8 mouse cellular contexts compared by ENCODE assay signal in the genomic region with DNA sequence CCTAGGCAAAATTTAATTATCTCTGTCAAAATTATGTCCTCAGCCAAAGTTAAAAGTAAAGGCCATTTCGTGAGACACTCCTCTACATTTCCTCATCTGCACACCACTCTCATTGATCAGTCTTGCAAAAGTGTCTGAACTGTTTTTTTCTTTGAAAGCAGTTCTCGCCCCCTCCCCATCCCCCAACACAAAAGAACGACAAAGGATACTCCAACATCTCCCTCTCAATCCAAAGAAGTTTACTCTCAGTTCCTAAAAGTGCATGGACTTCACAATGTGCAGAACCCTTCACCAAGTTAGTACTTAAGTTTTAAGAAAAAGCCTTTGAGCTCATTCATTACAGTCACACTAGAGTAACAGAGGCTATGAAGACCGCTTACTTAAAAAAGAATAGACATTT. TPM values are rescaled to one million over a fixed set of nuclear protein-coding genes. Genes with fewer than 3 reads are reported as not detected.
DNase-seq lines count a peak whose midpoint lies in the region; ATAC-seq and TF ChIP-seq lines count a peak whose summit lies in the region.
"Had no signal": no experiment of that assay in that cellular context is flagged by ENCODE, and none has a peak within 500 bp of the region (broad histone marks: within the 10 kb centered on the region; RNA-seq: fewer than 3 reads in every experiment).

No protein-coding gene starts in this region.

- H3K4me2 ChIP-seq in forebrain, embryonic 14.5 days (ENCODE audit: low read length) = peak overlapping the region; percentile 69
- H3K4me2 ChIP-seq in limb, embryonic 14.5 days (replicated peaks; ENCODE audit: low read depth, low read length, severe bottlenecking) = peak overlapping the region; percentile 62; the same call in 1 of the 2 replicates

- TF ChIP-seq CTCF in liver, adult 2 months (IDR thresholded peaks at IDR 0.05; ENCODE audit: low read depth, low read length) = no peak

- H3K4me1 ChIP-seq in liver, adult 2 months (ENCODE audit: control insufficient read depth, insufficient read depth, low read length) = peaks cover 10% of the 10 kb centered on the region
- peaks cover 5% of the 10 kb centered on the region for H3K4me1 ChIP-seq in forebrain, embryonic 14.5 days (ENCODE audit: control insufficient read depth, insufficient read depth, low read length)
- H3K4me1 ChIP-seq in limb, embryonic 14.5 days (ENCODE audit: control insufficient read depth, insufficient read depth, low read length) = peaks cover 5% of the 10 kb centered on the region; the same call in 1 of the 2 replicates

- no peak for TF ChIP-seq POLR2A in liver, adult 2 months (IDR thresholded peaks at IDR 0.05; ENCODE audit: extremely low read depth, insufficient read depth, low read length)
- TF ChIP-seq POLR2A in limb, embryonic 14.5 days (IDR thresholded peaks at IDR 0.05; ENCODE audit: borderline replicate concordance, extremely low read depth, insufficient read depth, insufficient read length) = no peak

- DNase-seq in liver, adult 2 months (ENCODE audit: extremely low read depth, low read depth, low spot score) = peak; percentile 55
- no peak for DNase-seq in liver
- peak; percentile 51 for DNase-seq in forebrain, embryonic 14.5 days (ENCODE audit: low spot score)
- DNase-seq in limb, embryonic 14.5 days (ENCODE audit: low spot score) = no peak
- DNase-seq in retina, postnatal 1 day = peak; percentile 48
- DNase-seq in spleen, adult 12 weeks (ENCODE audit: low spot score) = no peak

- peak overlapping the region; percentile 55; the same call in 1 of the 2 replicates for H3K4me3 ChIP-seq in liver, adult 2 months (ENCODE audit: insufficient read depth, low read depth, low read length)
- H3K4me3 ChIP-seq in forebrain, embryonic 14.5 days (ENCODE audit: low read depth, low read length) = peak overlapping the region; percentile 52
- H3K4me3 ChIP-seq in limb, embryonic 14.5 days (replicated peaks; ENCODE audit: low read length) = peak overlapping the region; percentile 36; the same call in 1 of the 2 replicates

- H3K36me3 ChIP-seq in liver, adult 2 months (ENCODE audit: control insufficient read depth, insufficient read depth, low read length) = no peaks in the 10 kb centered on the region
- H3K36me3 ChIP-seq in forebrain, embryonic 14.5 days (ENCODE audit: control insufficient read depth, insufficient read depth, low read length) = no peaks in the 10 kb centered on the region
- H3K36me3 ChIP-seq in limb, embryonic 14.5 days (ENCODE audit: control insufficient read depth, insufficient read depth, low read length) = no peaks in the 10 kb centered on the region

- no peaks in the 10 kb centered on the region for H3K9me3 ChIP-seq in forebrain, embryonic 14.5 days (replicated peaks; ENCODE audit: control insufficient read depth, low read length)
- H3K9me3 ChIP-seq in limb, embryonic 14.5 days (ENCODE audit: control insufficient read depth, low read length) = no peaks in the 10 kb centered on the region

- H3K27me3 ChIP-seq in liver, adult 2 months (ENCODE audit: control insufficient read depth, insufficient read depth, low read length) = no peaks in the 10 kb centered on the region
- no peaks in the 10 kb centered on the region for H3K27me3 ChIP-seq in forebrain, embryonic 14.5 days (replicated peaks; ENCODE audit: control insufficient read depth, insufficient read depth, low read length)
- no peaks in the 10 kb centered on the region for H3K27me3 ChIP-seq in limb, embryonic 14.5 days (ENCODE audit: control insufficient read depth, insufficient read depth, low read length)

- 15% methylated on average over 4 of the region's 4 CpGs for WGBS in liver, adult 2 months
- 4% methylated on average over 4 of the region's 4 CpGs for WGBS in forebrain, embryonic 14.5 days
- WGBS in limb, embryonic 14.5 days = 48% methylated on average over 4 of the region's 4 CpGs

- ATAC-seq in forebrain, embryonic 14.5 days = no peak
- ATAC-seq in limb, embryonic 14.5 days (ENCODE audit: low FRiP score, low read depth) = no peak
- no peak for ATAC-seq in cerebellum, adult (ENCODE audit: insufficient number of reproducible peaks, low FRiP score, low TSS enrichment)

- no peak overlapping the region for H3K27ac ChIP-seq in liver, adult 2 months (replicated peaks; ENCODE audit: insufficient read depth, low read depth, low read length)
- H3K27ac ChIP-seq in forebrain, embryonic 14.5 days (ENCODE audit: low read depth, low read length) = peak overlapping the region; percentile 84; the same call in 1 of the 2 replicates
- no peak overlapping the region for H3K27ac ChIP-seq in limb, embryonic 14.5 days (replicated peaks; ENCODE audit: low read depth, low read length)

- H3K79me2 ChIP-seq in liver, adult 2 months (ENCODE audit: control insufficient read depth, insufficient read depth, low read length) = no peaks in the 10 kb centered on the region

- no peak overlapping the region for H3K9ac ChIP-seq in liver, adult 2 months (ENCODE audit: low read depth, low read length)
- H3K9ac ChIP-seq in forebrain, embryonic 14.5 days (ENCODE audit: low read length) = peak overlapping the region; percentile 70
- no peak overlapping the region for H3K9ac ChIP-seq in limb, embryonic 14.5 days (ENCODE audit: low read depth, low read length, severe bottlenecking)

RNA-seq across cellular contexts. Expression of a gene that starts 1.6 kb away (rescaled TPM):
- 42.0 and 54.2 TPM in 2 replicates for total RNA-seq in liver, adult 2 months (2014; rRNA removed)
- 5.6 and 7.0 TPM in 2 replicates for polyA plus RNA-seq in liver, adult 2 months (2012; rRNA removed)
- 16.5 and 17.7 TPM in 2 replicates for polyA plus RNA-seq in forebrain, embryonic 14.5 days (2014; fragmentation: Nextera tagmentation; extraction: Ambion mirVana)
- polyA plus RNA-seq in limb, embryonic 14.5 days (2012; rRNA removed) = 1.3 and 1.5 TPM in 2 replicates
- polyA plus RNA-seq in limb, embryonic 14.5 days (2014; fragmentation: Nextera tagmentation; extraction: Ambion mirVana) = 2.0 and 2.5 TPM in 2 replicates

RNA-seq across cellular contexts. Expression of a gene that starts 9.3 kb away (rescaled TPM):
- not detected in 2 replicates for total RNA-seq in liver, adult 2 months (2014; rRNA removed)
- polyA plus RNA-seq in liver, adult 2 months (2012; rRNA removed) = not detected in 2 replicates
- polyA plus RNA-seq in forebrain, embryonic 14.5 days (2014; fragmentation: Nextera tagmentation; extraction: Ambion mirVana) = not detected in 2 replicates
- not detected in 2 replicates for polyA plus RNA-seq in limb, embryonic 14.5 days (2012; rRNA removed)
- polyA plus RNA-seq in limb, embryonic 14.5 days (2014; fragmentation: Nextera tagmentation; extraction: Ambion mirVana) = not detected in 2 replicates
- polyA plus RNA-seq: gonadal fat pad, adult 2 months had no signal

Comparison
In these comparisons a context has a peak if more than half of its experiments do, and no peak if none do; other contexts are left out.
1. DNase-seq: peak in liver, adult 2 months (single experiment), forebrain, embryonic 14.5 days (single experiment) and retina, postnatal 1 day (single experiment); none in liver (single experiment), limb, embryonic 14.5 days (single experiment) and spleen, adult 12 weeks (single experiment).
2. Peak in every context shown above with its lines, with median percentiles within 50 percentile points of each other: H3K4me3 ChIP-seq.